Mouse (Mus musculus): Measurements from ENCODE around the gene Ppil1.
A peak's percentile ranks its signal among the peaks of the same experiment; 100 is the strongest.
"Not testable (repeated sequence)": the region's sequence is repeated elsewhere in the genome, so short reads cannot be mapped to it uniquely, and the experiment has no call there.

Gene Ppil1

GRCm38 (mm10) chr17:29281541-29281940, 17.6 kb upstream of the Ppil1 start:
- no peak for DNase-seq (ENCODE audit: low spot score)

GRCm38 (mm10) chr17:29280422-29280821, 16.4 kb upstream of the Ppil1 start:
- no peak for DNase-seq (ENCODE audit: low spot score)

- no peak for DNase-seq (ENCODE audit: low spot score)
Measured at GRCm38 (mm10) chr17:29273889-29274288, 9.9 kb upstream of the Ppil1 start.

- DNase-seq (ENCODE audit: low spot score) = no peak
Measured at GRCm38 (mm10) chr17:29273156-29273555, 9.2 kb upstream of the Ppil1 start.

- no peak for DNase-seq (ENCODE audit: low spot score)
Measured at GRCm38 (mm10) chr17:29270148-29270698, 6.2 kb upstream of the Ppil1 start.

GRCm38 (mm10) chr17:29269349-29269706, 5.3 kb upstream of the Ppil1 start:
- DNase-seq (ENCODE audit: low spot score) = no peak

- DNase-seq (ENCODE audit: low spot score) = peak; percentile 96
Measured at GRCm38 (mm10) chr17:29268682-29269348, 4.8 kb upstream of the Ppil1 start, which contains the start of gene BC004004. Gene BC004004 (plus strand): TSS chr17:29268788.

GRCm38 (mm10) chr17:29267931-29268681, 4.1 kb upstream of the Ppil1 start:
- no peak for DNase-seq (ENCODE audit: low spot score)

- DNase-seq (ENCODE audit: low spot score) = not testable (repeated sequence)
Measured at GRCm38 (mm10) chr17:29267040-29267439, 3.1 kb upstream of the Ppil1 start.

- no peak for DNase-seq (ENCODE audit: low spot score)
Measured at GRCm38 (mm10) chr17:29264760-29265159, 774 bp upstream of the Ppil1 start.

GRCm38 (mm10) chr17:29263417-29263816, 569 bp downstream of the Ppil1 start:
- no peak for DNase-seq (ENCODE audit: low spot score)

GRCm38 (mm10) chr17:29262259-29262649, 1.7 kb downstream of the Ppil1 start:
- no peak for DNase-seq (ENCODE audit: low spot score)

- no peak for DNase-seq (ENCODE audit: low spot score)
Measured at GRCm38 (mm10) chr17:29261603-29262258, 2.3 kb downstream of the Ppil1 start.

- no peak for DNase-seq (ENCODE audit: low spot score)
Measured at GRCm38 (mm10) chr17:29260501-29260900, 3.5 kb downstream of the Ppil1 start.

GRCm38 (mm10) chr17:29259489-29259888, 4.5 kb downstream of the Ppil1 start:
- DNase-seq (ENCODE audit: low spot score) = peak; percentile 89

GRCm38 (mm10) chr17:29258921-29259320, 5.1 kb downstream of the Ppil1 start:
- no peak for DNase-seq (ENCODE audit: low spot score)

- DNase-seq (ENCODE audit: low spot score) = no peak
Measured at GRCm38 (mm10) chr17:29258025-29258558, 5.9 kb downstream of the Ppil1 start.

- DNase-seq (ENCODE audit: low spot score) = no peak
Measured at GRCm38 (mm10) chr17:29257001-29257511, 6.9 kb downstream of the Ppil1 start.

GRCm38 (mm10) chr17:29256507-29256906, 7.5 kb downstream of the Ppil1 start:
- no peak for DNase-seq (ENCODE audit: low spot score)

- DNase-seq (ENCODE audit: low spot score) = not testable (repeated sequence)
Measured at GRCm38 (mm10) chr17:29254784-29255183, 9.2 kb downstream of the Ppil1 start.

GRCm38 (mm10) chr17:29253684-29254083, 10.3 kb downstream of the Ppil1 start:
- DNase-seq (ENCODE audit: low spot score) = no peak

- no peak for DNase-seq (ENCODE audit: low spot score)
Measured at GRCm38 (mm10) chr17:29253236-29253635, 10.8 kb downstream of the Ppil1 start.

Measured in testis, postnatal 10 days (tissue).